Mouse (Mus musculus) spleen, adult 10 weeks (tissue): ENCODE results near the gene Tnfsf12. TPM values are rescaled to one million over a fixed set of nuclear protein-coding genes. Genes with fewer than 3 reads are reported as not detected.

ENCODE experiments used
- polyA plus RNA-seq: library from polyadenylated mRNA; stranded (reverse); fragments of 350-450 nt; fragmentation: Illumina TruSeq; extraction: RNeasy Lipid Tissue Mini Kit (QIAGEN cat#74804); gene quantifications from one replicate; pipeline ENCODE4 v1.2.3, GENCODE M21; 2015; ENCODE audit warnings: low replicate concordance; ENCODE audit not compliant: insufficient read depth

Tnfsf12 gene
- polyA plus RNA-seq: 12.0 TPM

GRCm38 (mm10) chr11:69695361-69696181 is at the start of gene Tnfsf12, which contains the start of gene Tnfsfm13:
Tnfsf12 (minus strand) TSS chr11:69695849.
Tnfsfm13 (minus strand) TSS chr11:69696098.

GRCm38 (mm10) chr11:69685526-69686148 is 10.0 kb downstream of the Tnfsf12 start, which contains the start of gene Tnfsf13:
Tnfsf13 (minus strand) TSS chr11:69685784.

GRCm38 (mm10) chr11:69681314-69682208 is 14.1 kb downstream of the Tnfsf12 start, which contains the start of gene Senp3:
Senp3 (minus strand) TSS chr11:69682084.

DNA sequence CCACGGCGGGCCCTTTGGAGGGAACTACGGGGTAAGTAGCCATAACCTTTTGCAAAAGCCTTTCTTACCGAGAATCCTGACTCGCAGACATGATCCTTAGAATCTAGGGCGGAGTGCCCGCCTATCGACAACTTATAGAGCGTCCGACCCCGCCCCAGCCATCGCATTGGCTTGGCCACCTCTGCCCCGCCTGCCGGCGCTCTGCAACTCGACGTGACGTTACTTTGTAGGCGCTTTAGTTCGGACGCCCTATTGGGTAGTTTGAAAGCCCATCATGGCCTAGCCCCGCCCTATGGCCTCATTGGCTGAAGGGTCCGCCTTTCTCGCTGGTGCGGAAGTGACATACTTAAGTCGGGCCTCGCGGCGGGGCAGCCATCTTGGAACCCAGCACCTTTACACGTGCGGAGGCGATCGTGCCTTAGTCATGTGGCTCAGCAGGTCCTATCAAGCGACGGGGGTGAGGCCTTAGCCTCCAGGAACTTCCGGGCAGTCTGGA is 23.4 kb downstream of the Tnfsf12 start, which contains the start of gene Eif4a1:
Eif4a1 (minus strand) TSS at position 213 of the 496 bp plus-strand sequence.

GRCm38 (mm10) chr11:69665961-69666664 is 29.5 kb downstream of the Tnfsf12 start, which contains the start of gene Cd68:
Cd68 (minus strand) TSS chr11:69666153.

DNA sequence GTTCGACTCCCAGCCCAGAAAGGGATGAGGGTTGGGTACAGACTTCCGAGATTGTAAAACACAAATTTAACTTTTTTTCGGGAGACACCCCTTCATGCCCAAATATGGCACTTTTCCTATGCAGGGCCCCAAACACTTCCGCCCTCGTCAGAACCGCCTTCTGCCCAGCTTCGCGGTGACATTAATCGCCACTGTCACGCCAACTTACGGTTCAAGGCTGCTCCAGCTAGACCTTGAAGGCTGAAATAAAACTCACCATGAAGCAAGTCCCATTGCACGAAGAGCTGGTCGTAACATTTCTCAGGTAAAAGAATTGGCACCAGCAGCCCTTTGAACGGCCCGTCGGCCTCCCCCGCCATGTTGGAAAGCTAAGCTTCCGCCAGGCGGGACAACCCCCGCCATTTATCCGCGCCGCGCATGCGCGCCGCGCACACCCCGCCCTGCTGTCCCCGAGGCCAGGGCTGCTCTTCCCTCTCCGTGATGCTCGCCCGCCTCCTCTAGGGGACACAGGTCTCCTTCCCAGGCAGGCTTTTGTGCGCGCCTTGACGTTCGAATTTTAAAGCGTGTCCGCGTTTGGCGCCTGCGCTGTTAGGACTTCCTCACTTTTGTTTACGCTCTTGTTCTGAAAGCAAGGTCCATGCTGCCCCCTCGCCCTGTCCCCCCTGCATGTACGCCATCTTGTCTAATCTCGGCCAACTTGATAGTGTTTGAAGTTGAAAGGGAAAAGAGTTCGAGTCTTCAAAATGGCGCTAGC is 33.3 kb downstream of the Tnfsf12 start, which contains the start of gene Mpdu1:
Mpdu1 (minus strand) TSS at position 430 of the 754 bp plus-strand sequence.

GRCm38 (mm10) chr11:69655264-69656064 is 40.2 kb downstream of the Tnfsf12 start, which contains the start of gene Sox15:
Sox15 (plus strand) TSS chr11:69655314.

Other genes starting within 250 kb of the Tnfsf12 start
- gene Dnah2, start 146.7 kb downstream of the Tnfsf12 start, polyA plus RNA-seq: 0.51 TPM
- gene Efnb3, start 135.6 kb downstream of the Tnfsf12 start, polyA plus RNA-seq: 0.88 TPM
- gene Wrap53, start 115.6 kb downstream of the Tnfsf12 start, polyA plus RNA-seq: 7.7 TPM
- gene Trp53, start 115.5 kb downstream of the Tnfsf12 start, polyA plus RNA-seq: 99.7 TPM
- gene Atp1b2, start 89.9 kb downstream of the Tnfsf12 start, polyA plus RNA-seq: 15.0 TPM
- not detected for gene Shbg, start 77.9 kb downstream of the Tnfsf12 start, polyA plus RNA-seq
- 3.1 TPM for gene Sat2, start 73.8 kb downstream of the Tnfsf12 start, polyA plus RNA-seq
- gene Fxr2, start 62.9 kb downstream of the Tnfsf12 start, polyA plus RNA-seq: 49.8 TPM
- gene Sox15, start 40.5 kb downstream of the Tnfsf12 start, polyA plus RNA-seq: not detected
- gene Mpdu1, start 33.2 kb downstream of the Tnfsf12 start, polyA plus RNA-seq: 58.3 TPM
- 75.0 TPM for gene Cd68, start 29.7 kb downstream of the Tnfsf12 start, polyA plus RNA-seq
- 820 TPM for gene Eif4a1, start 23.4 kb downstream of the Tnfsf12 start, polyA plus RNA-seq
- 194 TPM for gene Senp3, start 13.8 kb downstream of the Tnfsf12 start, polyA plus RNA-seq
- gene Tnfsf13, start 10.1 kb downstream of the Tnfsf12 start, polyA plus RNA-seq: 17.3 TPM
- gene Tnfsfm13, start 249 bp upstream of the Tnfsf12 start, polyA plus RNA-seq: 7.2 TPM
- 121 TPM for gene Polr2a, start 62.8 kb upstream of the Tnfsf12 start, polyA plus RNA-seq
- gene Slc35g3, start 66.1 kb upstream of the Tnfsf12 start, polyA plus RNA-seq: not detected
- gene Zbtb4, start 70.1 kb upstream of the Tnfsf12 start, polyA plus RNA-seq: 27.8 TPM
- 10.8 TPM for gene Chrnb1, start 100.1 kb upstream of the Tnfsf12 start, polyA plus RNA-seq
- gene Fgf11, start 106.0 kb upstream of the Tnfsf12 start, polyA plus RNA-seq: 2.2 TPM
- gene Tmem102, start 109.8 kb upstream of the Tnfsf12 start, polyA plus RNA-seq: not detected
- not detected for gene Gm39566, start 119.4 kb upstream of the Tnfsf12 start, polyA plus RNA-seq
- gene Spem2, start 122.6 kb upstream of the Tnfsf12 start, polyA plus RNA-seq: not detected
- gene Spem1, start 126.3 kb upstream of the Tnfsf12 start, polyA plus RNA-seq: not detected
- 4.4 TPM for gene Nlgn2, start 141.9 kb upstream of the Tnfsf12 start, polyA plus RNA-seq
- 87.3 TPM for gene Tmem256, start 142.7 kb upstream of the Tnfsf12 start, polyA plus RNA-seq
- 11.9 TPM for gene Plscr3, start 150.5 kb upstream of the Tnfsf12 start, polyA plus RNA-seq
- 0.26 TPM for gene Tnk1, start 162.9 kb upstream of the Tnfsf12 start, polyA plus RNA-seq
- not detected for gene Tmem95, start 182.2 kb upstream of the Tnfsf12 start, polyA plus RNA-seq
- gene Kctd11, start 185.6 kb upstream of the Tnfsf12 start, polyA plus RNA-seq: 4.5 TPM
- gene Acap1, start 199.7 kb upstream of the Tnfsf12 start, polyA plus RNA-seq: 190 TPM
- gene 2810408A11Rik, start 205.1 kb upstream of the Tnfsf12 start, polyA plus RNA-seq: 3.1 TPM
- 19.6 TPM for gene Neurl4, start 205.2 kb upstream of the Tnfsf12 start, polyA plus RNA-seq
- 80.2 TPM for gene Gps2, start 218.0 kb upstream of the Tnfsf12 start, polyA plus RNA-seq
- gene Eif5a, start 226.1 kb upstream of the Tnfsf12 start, polyA plus RNA-seq: 389 TPM
- gene Ybx2, start 239.9 kb upstream of the Tnfsf12 start, polyA plus RNA-seq: 0.41 TPM